Mouse (Mus musculus) ES-E14 (cell line): ENCODE results near the gene Satb2. TPM values are rescaled to one million over a fixed set of nuclear protein-coding genes. Genes with fewer than 3 reads are reported as not detected.

Experiments
- DNase-seq: peaks from one replicate; pipeline ENCODE4 v3.0.0-alpha.2; 2013; ENCODE audit warnings: low read depth, low spot score
- H3K27ac ChIP-seq: 2 replicates; pipeline ENCODE4 v1.5.1; 2012; ENCODE audit warnings: low read depth, mild to moderate bottlenecking, low read length, moderate library complexity, mixed read lengths; ENCODE audit not compliant: poor library complexity, insufficient read depth, severe bottlenecking
- H3K36me3 ChIP-seq: 2 replicates; pipeline ENCODE4 v1.6.1; 2012; ENCODE audit warnings: mild to moderate bottlenecking, low read length, moderate library complexity, mixed read lengths; ENCODE audit not compliant: control insufficient read depth, poor library complexity, insufficient read depth, severe bottlenecking
- H3K4me1 ChIP-seq, 2 experiments: fragments of 150-350 bp in 1 of 2; sonication (generic) in 1 of 2; 2 replicates each; pipeline ENCODE4 v1.6.1; 2012; ENCODE audit warnings: low read length in 2 of 2, mild to moderate bottlenecking in 1 of 2, mixed read lengths in 1 of 2; ENCODE audit not compliant: control insufficient read depth in 2 of 2, insufficient read depth in 2 of 2, poor library complexity in 1 of 2
- H3K4me3 ChIP-seq, 2 experiments: fragments of 150-350 bp in 1 of 2; sonication (generic) in 1 of 2; 2 replicates each; pipeline ENCODE4 v1.5.1; 2012; ENCODE audit warnings: low read length in 2 of 2, low read depth in 1 of 2, mild to moderate bottlenecking in 1 of 2, mixed read lengths in 1 of 2; ENCODE audit not compliant: insufficient read depth in 1 of 2, poor library complexity in 1 of 2, severe bottlenecking in 1 of 2
- H3K9ac ChIP-seq: 2 replicates; pipeline ENCODE4 v1.6.1; 2012; ENCODE audit warnings: low read depth, mild to moderate bottlenecking, low read length, mixed read lengths; ENCODE audit not compliant: poor library complexity, insufficient read depth, severe bottlenecking
- H3K9me3 ChIP-seq: fragments of 150-350 bp; sonication (generic); 2 replicates; pipeline ENCODE4 v1.6.1; 2012; ENCODE audit warnings: low read depth, mild to moderate bottlenecking, low read length; ENCODE audit not compliant: control insufficient read depth, insufficient read depth
- CHD2 ChIP-seq: IDR thresholded peaks from 2 replicates; pipeline ENCODE4 v1.6.1; 2014; ENCODE audit warnings: mild to moderate bottlenecking, low read depth, low read length, inconsistent platforms
- HCFC1 ChIP-seq: IDR thresholded peaks from 2 replicates; pipeline ENCODE4 v1.6.1; 2012; ENCODE audit warnings: low read length, inconsistent platforms, borderline replicate concordance; ENCODE audit not compliant: insufficient read depth
- MAFK ChIP-seq: IDR thresholded peaks from 2 replicates; pipeline ENCODE4 v1.6.1; 2014; ENCODE audit warnings: mild to moderate bottlenecking, low read depth, low read length, inconsistent platforms; ENCODE audit not compliant: insufficient read depth
- ZC3H11A ChIP-seq: IDR thresholded peaks from 2 replicates; pipeline ENCODE4 v1.6.1; 2012; ENCODE audit warnings: low read depth, mild to moderate bottlenecking, inconsistent platforms, low read length, borderline replicate concordance
- ZNF384 ChIP-seq: IDR thresholded peaks from 2 replicates; pipeline ENCODE4 v1.6.1; 2012; ENCODE audit warnings: low read depth, low read length, inconsistent platforms
- in situ Hi-C, 2 experiments: fragments of 600-800 bp; cut with MboI; formaldehyde crosslinking; loops; one replicate each; pipeline ENCODE4 v1.15.1; 2025; ENCODE audit warnings: low sequenced_read_pairs in 2 of 2, inconsistent platforms in 1 of 2; ENCODE audit not compliant: unreplicated experiment in 2 of 2
- total RNA-seq: library from RNA; depleted of rRNA; stranded (reverse); fragments of 300-350 nt; gene quantifications from 2 replicates; pipeline ENCODE4 v1.2.3, GENCODE M21; 2012; rRNA removed

The Satb2 gene
- total RNA-seq: 1.1 and 2.8 TPM in 2 replicates

- TF ChIP-seq ZC3H11A (no peak), HCFC1 (no peak; the same call in 1 of the 2 replicates), MAFK (no peak), ZNF384 (no peak), CHD2 (no peak)
- in situ Hi-C loops: loop anchor here in 1 of 2 experiments (25.0 kb wide), 1 partner anchor 1091 kb away; no protein-coding TSS in a partner anchor
- Histone ChIP-seq H3K4me1 (no peaks in the 10 kb centered on the region), H3K9me3 (no peaks in the 10 kb centered on the region), H3K36me3 (no peaks in the 10 kb centered on the region), H3K27ac (no peak within 1 kb of the TSS), H3K4me3 (peak within 1 kb of the TSS; percentile 46 to 48), H3K9ac (no peak within 1 kb of the TSS)
- DNase-seq: no peak
Measured at GRCm38 (mm10) chr1:56978151-56978700, at the start of gene Satb2. Gene Satb2, minus strand, starts transcription at chr1:56978650.

GRCm38 (mm10) chr1:57018941-57019340, 40.5 kb upstream of the Satb2 start:
- H3K9me3 ChIP-seq: no peaks in the 10 kb centered on the region
- DNase-seq: no peak
- TF ChIP-seq ZC3H11A (no peak), CHD2 (no peak), HCFC1 (no peak), MAFK (no peak), ZNF384 (no peak)
- H3K4me1 ChIP-seq: no peaks in the 10 kb centered on the region
- no peak overlapping the region for H3K9ac ChIP-seq
- H3K4me3 ChIP-seq: no peak overlapping the region
- H3K27ac ChIP-seq: no peak overlapping the region
- H3K36me3 ChIP-seq: no peaks in the 10 kb centered on the region
- in situ Hi-C loops: no loop called here

- H3K4me1 ChIP-seq: no peaks in the 10 kb centered on the region
- H3K36me3 ChIP-seq: no peaks in the 10 kb centered on the region
- in situ Hi-C loops: no loop called here
- no peak overlapping the region for H3K27ac ChIP-seq
- no peak for DNase-seq
- H3K9ac ChIP-seq: no peak overlapping the region
- H3K9me3 ChIP-seq: no peaks in the 10 kb centered on the region
- no peak overlapping the region for H3K4me3 ChIP-seq
- TF ChIP-seq ZC3H11A (no peak), MAFK (no peak), CHD2 (no peak), HCFC1 (no peak), ZNF384 (no peak)
Measured at GRCm38 (mm10) chr1:57013856-57014255, 35.4 kb upstream of the Satb2 start.

DNA sequence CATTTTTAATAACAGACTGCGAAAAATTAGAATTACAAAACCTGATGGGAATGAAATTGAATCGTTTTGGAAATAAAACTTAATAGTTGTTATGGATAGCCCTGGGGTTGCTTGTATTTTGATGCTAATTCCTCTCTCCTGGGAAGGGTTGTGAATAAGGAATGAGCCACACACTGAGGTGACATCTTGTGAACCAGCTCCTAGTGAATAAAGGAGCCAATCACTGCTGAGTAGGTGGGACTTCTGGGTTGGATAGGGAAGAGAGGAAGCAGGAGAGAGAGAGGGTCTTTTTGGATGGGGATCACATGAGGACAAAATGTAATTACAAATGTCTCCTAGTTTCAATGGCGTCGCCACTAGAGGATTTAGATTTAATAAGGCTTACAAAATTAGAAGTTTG, 30.7 kb upstream of the Satb2 start:
- no peaks in the 10 kb centered on the region for H3K36me3 ChIP-seq
- no peak overlapping the region for H3K27ac ChIP-seq
- no peaks in the 10 kb centered on the region for H3K4me1 ChIP-seq
- no peak for DNase-seq
- H3K4me3 ChIP-seq: no peak overlapping the region
- in situ Hi-C loops: no loop called here
- H3K9me3 ChIP-seq: no peaks in the 10 kb centered on the region
- TF ChIP-seq HCFC1: no peak
- H3K9ac ChIP-seq: no peak overlapping the region

- no peak overlapping the region for H3K4me3 ChIP-seq
- in situ Hi-C loops: loop anchor here in 1 of 2 experiments (25.0 kb wide), 1 partner anchor 1108 kb away; no protein-coding TSS in a partner anchor
- H3K9ac ChIP-seq: no peak overlapping the region
- TF ChIP-seq ZC3H11A (no peak), HCFC1 (no peak), CHD2 (no peak), MAFK (no peak), ZNF384 (no peak)
- H3K36me3 ChIP-seq: no peaks in the 10 kb centered on the region
- H3K4me1 ChIP-seq: no peaks in the 10 kb centered on the region
- DNase-seq: no peak
- no peaks in the 10 kb centered on the region for H3K9me3 ChIP-seq
- H3K27ac ChIP-seq: no peak overlapping the region
Measured at GRCm38 (mm10) chr1:56995041-56995440, 16.6 kb upstream of the Satb2 start.
